In the genomic region with DNA sequence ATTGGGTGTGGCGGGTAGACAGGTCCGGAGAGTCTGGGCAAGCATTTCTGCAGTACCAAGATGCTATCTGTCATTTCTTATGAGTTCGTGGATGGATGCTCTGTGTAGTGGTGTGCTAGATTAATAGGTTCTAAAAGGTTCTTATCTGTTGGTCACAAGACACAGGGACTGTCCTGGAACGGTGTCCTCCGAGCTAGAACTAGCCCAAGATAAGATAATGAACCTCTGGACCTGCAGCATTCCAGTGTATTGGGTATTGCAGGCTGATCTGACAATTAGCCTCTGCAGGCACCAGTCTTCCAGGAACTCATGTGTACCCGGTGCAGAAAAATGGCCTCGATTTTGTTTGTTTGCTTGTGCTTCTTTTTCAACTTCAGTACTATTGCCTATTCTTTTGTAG, we compare ENCODE assay signal across 32 mouse cellular contexts. TPM values are rescaled to one million over a fixed set of nuclear protein-coding genes. Genes with fewer than 3 reads are reported as not detected.
DNase-seq lines count a peak whose midpoint lies in the region; ATAC-seq and TF ChIP-seq lines count a peak whose summit lies in the region.
"Had no signal": no experiment of that assay in that cellular context is flagged by ENCODE, and none has a peak within 500 bp of the region (broad histone marks: within the 10 kb centered on the region; RNA-seq: fewer than 3 reads in every experiment).

No protein-coding gene starts in this region.

- no peak overlapping the region for H3K4me3 ChIP-seq in heart, embryonic 14.5 days (ENCODE audit: control insufficient read depth in 1 of 2, insufficient read depth in 1 of 2, low read depth in 1 of 2, low read length in 2 of 2)
- H3K4me3 ChIP-seq in limb, embryonic 12.5 days (replicated peaks) = no peak overlapping the region
- no peak overlapping the region for H3K4me3 ChIP-seq in limb, embryonic 10.5 days
- H3K4me3 ChIP-seq in ES-E14 (ENCODE audit: insufficient read depth in 1 of 2, low read depth in 1 of 2, low read length in 2 of 2, poor library complexity in 1 of 2, severe bottlenecking in 1 of 2) = peak overlapping the region; percentile 76 to 95
- no peak overlapping the region for H3K4me3 ChIP-seq in liver, embryonic 12.5 days
- H3K4me3 ChIP-seq in kidney, embryonic 14.5 days (ENCODE audit: low read length) = no peak overlapping the region

- no peak overlapping the region for H3K9ac ChIP-seq in heart, embryonic 14.5 days (ENCODE audit: low read length)
- H3K9ac ChIP-seq in limb, embryonic 12.5 days (replicated peaks) = no peak overlapping the region
- peak overlapping the region; percentile 74 for H3K9ac ChIP-seq in ES-E14 (ENCODE audit: insufficient read depth, low read depth, low read length, poor library complexity, severe bottlenecking)
- no peak overlapping the region for H3K9ac ChIP-seq in liver, embryonic 12.5 days
- no peak overlapping the region for H3K9ac ChIP-seq in kidney, embryonic 14.5 days (ENCODE audit: low read depth, low read length)
- H3K9ac ChIP-seq: forebrain, embryonic 13.5 days; heart, embryonic 15.5 days; hindbrain, embryonic 13.5 days had no signal

- H3K36me3 ChIP-seq in heart, embryonic 14.5 days (ENCODE audit: control insufficient read depth, insufficient read depth, low read length) = no peaks in the 10 kb centered on the region
- no peaks in the 10 kb centered on the region for H3K36me3 ChIP-seq in limb, embryonic 12.5 days
- H3K36me3 ChIP-seq in limb, embryonic 10.5 days = no peaks in the 10 kb centered on the region
- peaks cover 38% of the 10 kb centered on the region for H3K36me3 ChIP-seq in ES-E14 (ENCODE audit: control insufficient read depth, insufficient read depth, low read length, poor library complexity, severe bottlenecking)
- H3K36me3 ChIP-seq in liver, embryonic 12.5 days = no peaks in the 10 kb centered on the region
- H3K36me3 ChIP-seq in kidney, embryonic 14.5 days (ENCODE audit: control insufficient read depth, insufficient read depth, low read length) = no peaks in the 10 kb centered on the region
- H3K36me3 ChIP-seq: forebrain, embryonic 10.5 days; heart, embryonic 15.5 days; hindbrain, embryonic 10.5 days; hindbrain, embryonic 13.5 days had no signal

- peak overlapping the region; percentile 76; the same call in 1 of the 2 replicates for H3K4me2 ChIP-seq in heart, embryonic 14.5 days (ENCODE audit: low read length)
- 0 out of 2 replicates have a peak overlapping the region, but pooled peaks have one; percentile 88 for H3K4me2 ChIP-seq in limb, embryonic 12.5 days
- H3K4me2 ChIP-seq in liver, embryonic 12.5 days = no peak overlapping the region
- no peak overlapping the region for H3K4me2 ChIP-seq in kidney, embryonic 14.5 days (replicated peaks; ENCODE audit: low read depth, low read length)

- intact Hi-C loops in heart, postnatal 14 days (cut with DNase I) = no loop called here

- H3K4me1 ChIP-seq in heart, embryonic 14.5 days (ENCODE audit: control insufficient read depth in 2 of 2, insufficient read depth in 2 of 2, low read length in 2 of 2) = peaks cover 8 to 16% of the 10 kb centered on the region in 2 experiments
- H3K4me1 ChIP-seq in limb, embryonic 12.5 days (replicated peaks) = peaks cover 18% of the 10 kb centered on the region
- peaks cover 22% of the 10 kb centered on the region for H3K4me1 ChIP-seq in limb, embryonic 10.5 days
- H3K4me1 ChIP-seq in ES-E14 (ENCODE audit: control insufficient read depth in 2 of 2, insufficient read depth in 2 of 2, low read length in 2 of 2, poor library complexity in 1 of 2) = peaks cover 0 to 2% of the 10 kb centered on the region in 2 experiments; a peak in 2 of 4 replicates
- peaks cover 8% of the 10 kb centered on the region; the same call in 1 of the 2 replicates for H3K4me1 ChIP-seq in liver, embryonic 12.5 days
- peaks cover 10% of the 10 kb centered on the region; the same call in 1 of the 2 replicates for H3K4me1 ChIP-seq in kidney, embryonic 14.5 days (ENCODE audit: control insufficient read depth, insufficient read depth, low read length)

- DNase-seq in heart, postnatal 14 days = no peak
- no peak for DNase-seq in limb, embryonic 10.5 days (ENCODE audit: low spot score)
- DNase-seq in ES-E14 (ENCODE audit: low read depth, low spot score) = no peak
- DNase-seq in yolk sac, embryonic 10.5 days (ENCODE audit: low spot score) = peak; percentile 73
- DNase-seq: adrenal gland, postnatal 10 days; adrenal gland, postnatal 36 days; cerebellum, adult 18-20 months; cerebellum, adult 9-10 months; cerebellum, postnatal 14 days; gastrocnemius, postnatal 10 days; gastrocnemius, postnatal 36 days; heart, postnatal 36 days; kidney, adult 11 months had no signal

- no peaks in the 10 kb centered on the region for H3K9me3 ChIP-seq in heart, embryonic 14.5 days (ENCODE audit: control insufficient read depth, low read length)
- H3K9me3 ChIP-seq in limb, embryonic 12.5 days = no peaks in the 10 kb centered on the region
- no peaks in the 10 kb centered on the region for H3K9me3 ChIP-seq in limb, embryonic 10.5 days (replicated peaks)
- no peaks in the 10 kb centered on the region for H3K9me3 ChIP-seq in ES-E14 (ENCODE audit: control insufficient read depth, insufficient read depth, low read depth, low read length)
- no peaks in the 10 kb centered on the region for H3K9me3 ChIP-seq in liver, embryonic 12.5 days (replicated peaks)
- no peaks in the 10 kb centered on the region for H3K9me3 ChIP-seq in kidney, embryonic 14.5 days (ENCODE audit: control insufficient read depth, low read length)
- H3K9me3 ChIP-seq: forebrain, embryonic 10.5 days; forebrain, embryonic 13.5 days; heart, embryonic 15.5 days; hindbrain, embryonic 13.5 days had no signal

- ATAC-seq in heart, embryonic 14.5 days (ENCODE audit: insufficient number of reproducible peaks, insufficient read depth, low FRiP score, low read depth) = no peak
- ATAC-seq in limb, embryonic 12.5 days (ENCODE audit: insufficient number of reproducible peaks, insufficient read depth, low FRiP score, low TSS enrichment, low read depth) = no peak
- ATAC-seq in liver, embryonic 12.5 days = no peak
- ATAC-seq in kidney, embryonic 14.5 days (ENCODE audit: low FRiP score, low TSS enrichment) = no peak
- ATAC-seq: activated CD4-positive, CD25-positive, alpha-beta regulatory T cell, adult 4 months; CD4-positive, CD25-positive, alpha-beta regulatory T cell, adult 4 months; forebrain, embryonic 13.5 days; forebrain, embryonic 16.5 days; hindbrain, embryonic 16.5 days had no signal

- WGBS in heart, embryonic 14.5 days = 37% methylated on average over 7 of the region's 7 CpGs
- WGBS in limb, embryonic 12.5 days = 65% methylated on average over 7 of the region's 7 CpGs
- WGBS in limb, embryonic 10.5 days = 64% methylated on average over 7 of the region's 7 CpGs
- WGBS in liver, embryonic 12.5 days (ENCODE audit: insufficient replicate concordance) = 30% methylated on average over 7 of the region's 7 CpGs
- 54% methylated on average over 7 of the region's 7 CpGs for WGBS in kidney, embryonic 14.5 days

- in situ Hi-C loops in ES-E14 (cut with MboI; ENCODE audit: low sequenced_read_pairs in 2 of 2, unreplicated experiment in 2 of 2) = loop anchor here (10.0 to 25.0 kb wide), 2 partner anchors 156 to 159 kb away; no protein-coding TSS in a partner anchor

- peaks cover 15% of the 10 kb centered on the region for H3K27me3 ChIP-seq in heart, embryonic 14.5 days (ENCODE audit: control insufficient read depth, insufficient read depth, low read length)
- peaks cover 34% of the 10 kb centered on the region for H3K27me3 ChIP-seq in limb, embryonic 12.5 days
- peaks cover 36% of the 10 kb centered on the region for H3K27me3 ChIP-seq in limb, embryonic 10.5 days (ENCODE audit: low read depth, poor library complexity, severe bottlenecking)
- H3K27me3 ChIP-seq in liver, embryonic 12.5 days (replicated peaks) = peaks cover 39% of the 10 kb centered on the region
- H3K27me3 ChIP-seq in kidney, embryonic 14.5 days (ENCODE audit: control insufficient read depth, insufficient read depth, low read length) = peaks cover 21% of the 10 kb centered on the region

- H3K27ac ChIP-seq in heart, embryonic 14.5 days (replicated peaks in 1 of 2; ENCODE audit: control insufficient read depth in 1 of 2, insufficient read depth in 1 of 2, low read depth in 2 of 2, low read length in 2 of 2) = no peak overlapping the region
- H3K27ac ChIP-seq in limb, embryonic 12.5 days = no peak overlapping the region
- no peak overlapping the region for H3K27ac ChIP-seq in limb, embryonic 10.5 days
- peak overlapping the region; percentile 97 for H3K27ac ChIP-seq in ES-E14 (ENCODE audit: insufficient read depth, low read depth, low read length, poor library complexity, severe bottlenecking)
- H3K27ac ChIP-seq in liver, embryonic 12.5 days = no peak overlapping the region
- H3K27ac ChIP-seq in kidney, embryonic 14.5 days (ENCODE audit: low read depth, low read length) = no peak overlapping the region
- H3K27ac ChIP-seq: forebrain, embryonic 10.5 days; forebrain, embryonic 13.5 days; heart, embryonic 15.5 days; hindbrain, embryonic 10.5 days; hindbrain, embryonic 13.5 days had no signal

TF ChIP-seq in ES-E14, 5 proteins besides CTCF, POLR2A, EP300 and RAD21:
- TF ChIP-seq CHD2 (IDR thresholded peaks at IDR 0.05; ENCODE audit: low read depth, low read length) = no peak
TF ChIP-seq in ES-E14: peak in this region for 0.

RNA-seq across cellular contexts. Expression of gene L1td1, which starts 2.2 kb away (rescaled TPM):
- not detected in 2 replicates for polyA plus RNA-seq in heart, embryonic 14.5 days (2014; fragmentation: Nextera tagmentation; extraction: Ambion mirVana)
- total RNA-seq in heart, postnatal 14 days (2021) = not detected
- 1.1 and 2.7 TPM in 2 replicates for polyA plus RNA-seq in limb, embryonic 12.5 days (2016; fragmentation: Nextera tagmentation; extraction: Ambion mirVana)
- 0.61 TPM in 1 of 2 replicates, not detected in the other for polyA plus RNA-seq in limb, embryonic 10.5 days (2016; fragmentation: Nextera tagmentation; extraction: Ambion mirVana)
- 234 and 286 TPM in 2 replicates for total RNA-seq in ES-E14 (2012; rRNA removed)
- not detected in 2 replicates for polyA plus RNA-seq in liver, embryonic 12.5 days (2016; fragmentation: Nextera tagmentation; extraction: Ambion mirVana)
- polyA plus RNA-seq in kidney, embryonic 14.5 days (2014; fragmentation: Nextera tagmentation; extraction: Ambion mirVana) = 0.64 and 0.79 TPM in 2 replicates
- total RNA-seq: adrenal gland, postnatal 10 days; adrenal gland, postnatal 36 days; gastrocnemius, adult 18-20 months; gastrocnemius, postnatal 10 days; gastrocnemius, postnatal 36 days; granulocyte monocyte progenitor cell, adult 5-6 weeks; heart, adult 8-10 months; heart, postnatal 36 days; MEL had no signal
- polyA plus RNA-seq: activated CD4-positive, CD25-positive, alpha-beta regulatory T cell, adult 4 months; C2C12; embryonic facial prominence, embryonic 14.5 days; forebrain, embryonic 13.5 days; forebrain, embryonic 16.5 days; heart, embryonic 15.5 days; hindbrain, embryonic 10.5 days; hindbrain, embryonic 16.5 days had no signal

Comparison
In these comparisons a context has a peak if more than half of its experiments do, and no peak if none do; other contexts are left out.
1. H3K4me2 ChIP-seq: peak in heart, embryonic 14.5 days (single experiment) and limb, embryonic 12.5 days (single experiment); none in liver, embryonic 12.5 days (single experiment) and kidney, embryonic 14.5 days (single experiment).
2. H3K4me3 ChIP-seq: peak in ES-E14 (2 of 2); none in heart, embryonic 14.5 days (0 of 2), limb, embryonic 12.5 days (single experiment), limb, embryonic 10.5 days (single experiment), liver, embryonic 12.5 days (single experiment) and kidney, embryonic 14.5 days (single experiment).